Mouse (Mus musculus): ENCODE results near the gene Spred2. TPM values are rescaled to one million over a fixed set of nuclear protein-coding genes. Genes with fewer than 3 reads are reported as not detected.

Gene Spred2
- polyA plus RNA-seq, 1 experiment from 2014 or later = 5.4 TPM

GRCm38 (mm10) chr11:20067521-20067920 is 143.3 kb downstream of the Spred2 start:
- ATAC-seq (no peak), DNase-seq (ENCODE audit: low spot score) (peak; percentile 28)
- Histone ChIP-seq H3K36me3 (ENCODE audit: control insufficient read depth, insufficient read depth, low read length) (peaks cover 48% of the 10 kb centered on the region), H3K4me3 (ENCODE audit: low read depth, low read length) (no peak overlapping the region), H3K27ac (ENCODE audit: low read depth, low read length) (no peak overlapping the region), H3K9ac (ENCODE audit: low read length) (no peak overlapping the region), H3K4me2 (ENCODE audit: low read length) (no peak overlapping the region), H3K27me3 (replicated peaks; ENCODE audit: control insufficient read depth, insufficient read depth, low read length) (no peaks in the 10 kb centered on the region), H3K9me3 (replicated peaks; ENCODE audit: control insufficient read depth, low read length) (no peaks in the 10 kb centered on the region), H3K4me1 (ENCODE audit: control insufficient read depth, insufficient read depth, low read length) (peaks cover 3% of the 10 kb centered on the region)
- WGBS = 67% methylated on average over 1 of the region's 1 CpGs

- Histone ChIP-seq H3K27me3 (replicated peaks; ENCODE audit: control insufficient read depth, insufficient read depth, low read length) (no peaks in the 10 kb centered on the region), H3K36me3 (ENCODE audit: control insufficient read depth, insufficient read depth, low read length) (peaks cover 47% of the 10 kb centered on the region), H3K4me3 (ENCODE audit: low read depth, low read length) (no peak overlapping the region), H3K9ac (ENCODE audit: low read length) (no peak overlapping the region), H3K9me3 (replicated peaks; ENCODE audit: control insufficient read depth, low read length) (no peaks in the 10 kb centered on the region), H3K4me2 (ENCODE audit: low read length) (no peak overlapping the region), H3K27ac (ENCODE audit: low read depth, low read length) (no peak overlapping the region), H3K4me1 (ENCODE audit: control insufficient read depth, insufficient read depth, low read length) (peaks cover 3% of the 10 kb centered on the region)
- ATAC-seq = no peak
- WGBS = 95% methylated on average over 6 of the region's 6 CpGs
- no peak for DNase-seq (ENCODE audit: low spot score)
Measured at GRCm38 (mm10) chr11:20068346-20069004, 144.3 kb downstream of the Spred2 start.

- Histone ChIP-seq H3K36me3 (ENCODE audit: control insufficient read depth, insufficient read depth, low read length) (peaks cover 51% of the 10 kb centered on the region), H3K4me1 (ENCODE audit: control insufficient read depth, insufficient read depth, low read length) (no peaks in the 10 kb centered on the region), H3K27me3 (replicated peaks; ENCODE audit: control insufficient read depth, insufficient read depth, low read length) (no peaks in the 10 kb centered on the region), H3K27ac (ENCODE audit: low read depth, low read length) (no peak overlapping the region), H3K4me3 (ENCODE audit: low read depth, low read length) (no peak overlapping the region), H3K4me2 (ENCODE audit: low read length) (no peak overlapping the region), H3K9me3 (replicated peaks; ENCODE audit: control insufficient read depth, low read length) (no peaks in the 10 kb centered on the region), H3K9ac (ENCODE audit: low read length) (no peak overlapping the region)
- WGBS = 79% methylated on average over 3 of the region's 3 CpGs
- DNase-seq (ENCODE audit: low spot score) = peak; percentile 81
- no peak; the same call in 1 of the 2 replicates for ATAC-seq
Measured at GRCm38 (mm10) chr11:20072174-20072573, 148.0 kb downstream of the Spred2 start.

- H3K36me3 ChIP-seq (ENCODE audit: control insufficient read depth, insufficient read depth, low read length) = peaks cover 54% of the 10 kb centered on the region
- no peak overlapping the region for H3K4me2 ChIP-seq (ENCODE audit: low read length)
- H3K4me3 ChIP-seq (ENCODE audit: low read depth, low read length) = no peak overlapping the region
- H3K27ac ChIP-seq (ENCODE audit: low read depth, low read length) = no peak overlapping the region
- no peaks in the 10 kb centered on the region for H3K4me1 ChIP-seq (ENCODE audit: control insufficient read depth, insufficient read depth, low read length)
- DNase-seq (ENCODE audit: low spot score) (no peak), ATAC-seq (no peak)
- H3K9me3 ChIP-seq (replicated peaks; ENCODE audit: control insufficient read depth, low read length) = no peaks in the 10 kb centered on the region
- no peak overlapping the region for H3K9ac ChIP-seq (ENCODE audit: low read length)
- H3K27me3 ChIP-seq (replicated peaks; ENCODE audit: control insufficient read depth, insufficient read depth, low read length) = no peaks in the 10 kb centered on the region
- WGBS = 95% methylated on average over 5 of the region's 5 CpGs
Measured at GRCm38 (mm10) chr11:20072826-20073225, 148.7 kb downstream of the Spred2 start.

Other genes with a start within 250 kb of the Spred2 start
- gene Actr2, start 188.5 kb downstream of the Spred2 start, polyA plus RNA-seq (2014; fragmentation: Nextera tagmentation; extraction: Ambion mirVana) = 79.6 and 80.9 TPM in 2 replicates